Mouse (Mus musculus): ENCODE measurements around the gene Cdk2.

Cdk2 gene

DNA sequence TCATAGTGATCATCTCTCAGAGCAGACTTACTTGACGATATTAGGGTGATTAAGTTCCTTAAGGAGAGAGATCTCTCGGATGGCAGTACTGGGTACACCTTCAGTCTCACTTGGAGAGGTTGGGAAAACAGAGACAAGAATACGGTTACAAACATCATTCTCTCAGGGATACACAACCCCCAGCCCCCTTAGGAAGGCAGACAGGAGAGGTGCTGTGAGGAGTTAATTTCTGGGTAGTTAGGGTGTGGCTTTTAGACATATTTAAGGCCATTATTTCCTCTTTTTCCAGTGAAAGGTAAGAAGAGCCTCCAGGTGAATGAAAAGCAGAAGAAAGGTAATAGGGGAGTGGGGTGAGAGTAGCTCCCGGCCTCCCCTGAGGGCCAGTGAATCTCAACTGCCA lies 936 bp downstream of the Cdk2 start, which contains the start of gene Pmel:
TSS of gene Pmel (plus strand) at position 301 of the 400 bp plus-strand sequence.
- DNase-seq (ENCODE audit: low spot score in 2 of 2) = no peak

DNA sequence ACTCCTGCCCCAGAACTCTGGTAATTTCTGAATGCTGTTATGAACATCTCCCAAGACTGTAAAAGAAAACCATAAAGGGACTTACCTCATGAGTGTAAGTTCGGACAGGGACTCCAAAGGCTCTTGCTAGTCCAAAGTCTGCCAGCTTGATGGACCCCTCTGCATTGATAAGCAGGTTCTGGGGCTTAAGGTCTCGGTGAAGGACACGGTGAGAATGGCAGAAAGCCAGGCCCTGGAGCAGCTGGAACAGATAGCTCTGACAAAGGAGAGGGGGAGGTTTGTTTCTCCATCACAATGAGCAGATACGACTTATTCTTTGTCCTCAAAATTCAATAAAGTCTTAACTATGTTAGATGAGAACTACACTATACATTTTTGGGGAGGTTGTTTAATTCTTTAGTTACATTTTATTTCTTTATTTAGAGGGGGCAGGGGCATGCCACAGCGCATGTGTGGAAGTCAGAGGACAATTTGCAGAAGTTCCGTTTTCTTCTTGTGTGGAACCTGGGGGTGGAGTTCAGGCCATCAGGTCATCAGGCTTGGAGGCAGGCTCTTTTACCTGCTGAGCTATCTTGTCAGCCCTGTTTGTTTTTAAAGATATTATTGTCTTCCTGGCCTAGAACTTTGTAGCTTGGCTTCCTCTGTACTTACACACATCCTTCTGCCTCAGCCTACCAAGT lies 2.4 kb downstream of the Cdk2 start:
- peak in 1 of 2 experiments; percentile 16 for DNase-seq (ENCODE audit: low spot score in 2 of 2)

DNA sequence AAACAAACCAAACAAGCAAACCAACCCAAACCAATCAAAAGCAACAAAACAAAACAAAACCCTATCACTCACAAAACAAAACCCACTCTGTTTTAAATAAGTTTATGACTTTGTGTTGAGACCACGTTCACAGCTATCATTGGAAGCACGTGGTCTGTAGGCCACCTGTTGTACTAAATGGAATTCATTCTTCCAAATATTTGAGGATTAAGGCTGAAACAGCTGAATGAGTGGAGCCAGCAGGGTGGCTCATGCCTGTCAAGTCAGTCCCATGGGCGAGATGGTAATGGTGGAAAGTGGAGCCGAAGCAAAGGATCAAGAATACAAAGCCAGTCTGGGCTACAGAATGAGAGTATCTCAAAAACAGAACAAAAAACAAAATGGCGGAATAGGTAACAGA lies 4.1 kb downstream of the Cdk2 start:
- no peak for DNase-seq (ENCODE audit: low spot score in 2 of 2)

DNA sequence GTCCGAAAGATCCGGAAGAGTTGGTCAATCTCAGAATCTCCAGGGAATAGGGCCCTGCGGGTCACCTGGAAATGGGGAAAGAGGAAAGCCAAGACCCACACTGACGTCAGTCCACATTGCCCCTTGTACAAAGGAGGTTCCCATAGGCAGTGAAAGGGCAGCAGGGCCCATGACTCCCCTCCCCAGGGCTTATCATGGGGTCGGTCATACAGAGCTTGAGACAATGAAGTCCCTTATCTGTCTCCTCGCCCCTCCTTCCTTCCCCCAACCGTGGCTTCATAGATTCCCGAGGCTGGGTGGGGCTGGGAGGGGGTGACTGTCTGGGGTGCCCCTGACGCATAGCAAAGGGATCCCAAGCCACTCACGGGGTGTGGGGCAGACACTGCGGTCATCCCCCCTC lies 5.2 kb downstream of the Cdk2 start:
- DNase-seq (ENCODE audit: low spot score in 2 of 2) = no peak

DNA sequence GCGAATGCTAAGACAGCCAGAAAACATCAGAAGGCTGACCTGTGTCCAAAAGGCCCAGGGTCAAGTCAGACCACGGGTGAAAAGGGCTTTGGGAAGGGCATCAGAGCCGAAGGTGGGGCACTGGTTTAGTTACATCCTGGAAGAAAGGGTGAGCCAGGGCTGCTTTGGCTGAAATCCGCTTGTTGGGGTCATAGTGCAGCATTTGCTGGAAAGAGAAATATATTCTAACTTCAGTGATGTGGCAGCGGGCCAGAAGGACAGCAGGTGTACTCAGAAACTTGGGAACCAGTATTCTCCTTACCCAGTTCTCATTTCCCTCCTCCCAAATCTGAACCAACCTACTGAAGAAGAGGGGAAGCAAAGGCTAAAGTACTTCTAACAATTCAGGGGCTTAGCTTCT lies 5.8 kb downstream of the Cdk2 start:
- no peak for DNase-seq (ENCODE audit: low spot score in 2 of 2)

DNA sequence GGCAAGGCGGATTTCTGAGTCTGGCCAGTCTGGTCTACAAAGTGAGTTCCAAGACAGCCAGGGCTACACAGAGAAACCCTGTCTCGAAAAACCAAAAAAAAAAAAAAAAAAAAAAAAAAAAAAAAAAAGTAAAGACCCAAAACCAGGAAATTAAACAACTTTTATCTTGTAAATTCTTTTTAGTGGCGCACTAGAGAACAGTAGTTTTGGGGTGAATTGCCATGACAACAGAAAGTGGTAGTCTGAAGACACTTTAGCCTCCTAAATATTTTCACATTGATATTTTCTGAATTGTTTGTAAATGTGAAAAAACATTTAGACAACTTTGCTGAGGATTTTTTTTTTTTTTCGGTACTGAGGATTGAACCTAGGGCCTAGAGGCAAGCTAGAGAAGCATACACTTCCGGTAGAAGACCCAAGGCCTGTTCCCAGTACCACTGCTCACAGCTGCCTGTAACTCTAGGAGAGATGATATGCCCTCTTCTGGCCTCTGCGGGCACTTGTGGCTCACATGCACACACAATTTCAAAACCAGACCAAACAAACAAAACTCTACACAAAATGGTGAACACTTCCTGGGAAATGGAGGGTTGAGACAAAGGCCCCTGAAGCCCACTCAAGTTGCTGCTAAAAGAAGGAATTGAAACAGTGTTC lies 7.6 kb downstream of the Cdk2 start:
- no peak for DNase-seq (ENCODE audit: low spot score in 2 of 2)

DNA sequence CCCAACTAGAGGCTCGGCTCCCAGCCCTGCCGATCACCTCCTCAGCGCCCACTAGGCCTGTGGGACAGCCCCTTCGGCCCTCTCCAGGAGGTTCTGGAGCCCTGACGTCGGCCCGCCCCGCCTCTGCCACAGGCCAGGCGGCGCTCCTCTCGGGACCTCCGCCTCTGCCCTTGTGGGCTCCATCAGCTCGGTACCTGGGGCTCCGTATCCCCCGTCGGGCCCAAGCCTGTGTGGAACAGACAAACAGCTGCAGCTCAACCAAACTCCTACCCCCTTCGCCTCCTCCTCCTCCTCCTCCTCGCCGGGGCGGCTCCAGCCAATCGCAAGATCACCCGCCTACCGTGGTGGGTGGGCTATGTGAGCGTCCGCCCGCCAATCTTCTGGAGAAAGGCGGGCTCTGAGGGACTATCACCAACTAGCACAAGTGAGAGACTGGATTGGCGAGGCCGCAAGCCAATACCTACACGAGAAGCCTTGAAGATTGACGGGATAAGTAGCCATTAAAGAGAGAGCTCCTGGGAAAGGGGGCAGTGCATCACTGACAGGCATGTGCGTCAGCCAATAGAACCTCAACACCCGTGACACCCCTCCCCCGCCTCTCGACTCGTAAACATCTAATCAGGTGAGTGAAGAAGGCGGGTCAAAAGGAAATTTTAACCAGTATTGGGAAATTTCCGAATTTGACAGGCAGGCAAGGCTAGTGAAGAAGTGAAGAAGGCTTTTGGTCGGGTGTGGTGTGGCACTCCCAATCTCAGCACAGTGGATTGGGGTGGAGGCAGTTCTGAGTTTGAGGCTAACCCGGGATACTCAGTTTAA lies 8.6 kb downstream of the Cdk2 start, which contains the start of gene Rab5b:
TSS of gene Rab5b (minus strand) at position 273 of the 816 bp plus-strand sequence.
- DNase-seq (ENCODE audit: low spot score in 2 of 2) = peak; percentile 99 to 100

DNA sequence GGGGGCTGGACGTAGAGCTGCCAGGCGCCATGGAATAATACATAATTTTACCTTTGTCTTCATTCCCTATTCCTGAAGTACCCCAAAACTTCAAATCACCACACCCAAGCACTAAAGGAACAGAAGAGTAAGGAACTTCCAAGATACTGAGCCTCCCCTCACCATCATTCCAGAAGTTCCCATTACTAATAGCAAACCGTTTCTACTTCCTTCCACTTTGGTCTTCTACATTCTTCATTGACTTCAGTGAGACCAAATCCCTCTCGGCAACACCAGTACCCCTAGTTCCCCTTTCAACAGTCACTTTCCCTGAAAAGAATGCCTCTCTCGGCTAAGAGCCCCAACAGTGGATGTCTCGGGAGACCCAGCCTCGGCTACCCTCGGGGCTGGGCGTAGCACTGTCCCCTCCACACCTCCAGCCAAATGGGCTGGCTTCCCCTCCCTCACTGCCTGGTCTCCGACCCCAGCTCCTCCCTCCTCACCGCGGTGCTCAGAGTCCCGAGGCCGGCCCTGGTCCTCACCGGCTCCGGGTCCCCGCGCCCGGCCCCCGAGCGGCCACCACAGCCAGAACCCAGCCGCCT lies 9.3 kb downstream of the Cdk2 start:
- no peak for DNase-seq (ENCODE audit: low spot score in 2 of 2)

DNA sequence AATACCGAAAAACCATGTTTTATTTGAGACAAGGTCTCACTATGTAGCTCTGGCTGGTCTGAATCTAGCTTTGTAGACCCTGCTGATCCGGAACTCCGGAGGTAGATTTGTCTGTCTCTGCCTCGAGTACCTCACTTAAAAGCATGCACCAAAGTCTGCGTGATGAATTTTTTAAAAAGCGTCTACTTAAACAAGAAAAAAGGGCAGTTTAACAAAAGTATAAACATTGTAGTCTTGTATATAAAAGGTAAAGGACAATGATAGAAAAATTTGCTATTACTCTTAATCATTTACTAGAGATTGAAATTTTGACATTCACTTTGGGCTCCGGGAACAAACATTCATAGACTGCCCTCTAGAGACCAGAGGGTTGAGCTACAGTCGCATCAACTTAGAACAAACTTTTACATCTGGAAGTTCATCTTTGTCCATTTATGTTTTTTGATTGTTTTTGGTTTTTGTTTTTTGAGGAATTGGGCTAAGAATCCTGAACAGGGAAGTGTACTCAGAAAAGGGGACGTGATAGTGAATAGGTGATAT lies 30.3 kb downstream of the Cdk2 start:
- DNase-seq (ENCODE audit: low spot score in 2 of 2) = peak; percentile 36 to 47

DNA sequence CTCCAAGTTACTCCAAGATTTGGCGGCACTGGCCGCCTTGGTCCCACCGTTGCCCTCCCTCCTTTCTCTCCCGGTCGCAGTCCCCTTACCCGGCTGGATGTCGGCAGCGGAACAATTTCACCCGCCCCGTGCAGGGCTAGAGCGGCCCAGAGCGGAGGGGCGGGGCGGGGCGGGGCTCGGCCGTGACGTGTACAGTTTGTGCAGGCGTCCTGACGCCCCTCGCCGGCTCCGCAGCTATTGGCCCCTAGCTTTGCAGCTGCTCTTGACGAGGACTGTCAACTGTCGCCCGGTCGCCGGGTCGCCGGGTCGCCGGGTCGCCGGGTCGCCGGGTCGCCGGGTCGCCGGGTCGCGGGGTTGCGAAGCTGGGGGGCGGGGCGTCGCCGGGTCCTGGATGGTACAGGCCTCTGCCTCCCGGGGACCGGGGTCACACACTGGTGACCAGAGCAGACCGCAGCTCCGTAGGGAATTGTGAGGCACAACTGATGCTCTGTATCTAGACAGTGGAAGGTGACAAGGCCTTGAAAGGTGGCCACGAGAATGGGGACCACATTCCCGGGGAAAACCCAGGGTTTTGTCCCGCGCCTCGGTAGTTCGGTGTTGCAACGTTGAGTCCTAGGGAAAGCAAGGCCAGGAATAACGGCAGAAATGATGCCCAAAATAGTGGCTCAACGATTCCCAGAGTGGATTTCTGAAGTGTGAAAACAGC lies 30.9 kb downstream of the Cdk2 start, which contains the start of gene Suox:
TSS of gene Suox (minus strand) at position 311 of the 706 bp plus-strand sequence.
- DNase-seq (ENCODE audit: low spot score in 2 of 2) = peak; percentile 83 to 85

DNA sequence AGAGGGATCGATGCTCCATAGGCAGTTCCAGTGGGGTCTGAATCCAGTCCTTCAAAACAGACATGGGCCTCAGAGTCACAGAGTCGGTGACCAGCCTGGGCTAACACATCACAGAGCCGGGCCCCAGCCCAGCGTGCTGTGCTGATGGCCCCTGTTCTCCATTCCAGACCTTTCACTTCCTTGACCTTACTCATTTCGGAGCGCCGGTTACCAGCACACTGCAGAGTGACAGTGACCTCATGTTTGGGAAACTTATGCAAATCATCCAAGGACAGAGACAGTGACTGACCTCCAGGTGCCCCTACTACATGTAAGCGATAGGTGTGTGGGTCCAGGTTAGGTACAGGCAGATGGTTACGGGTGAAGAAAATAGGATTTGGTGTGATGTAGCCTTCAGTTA lies 33.7 kb downstream of the Cdk2 start:
- DNase-seq (ENCODE audit: low spot score in 2 of 2) = no peak

DNA sequence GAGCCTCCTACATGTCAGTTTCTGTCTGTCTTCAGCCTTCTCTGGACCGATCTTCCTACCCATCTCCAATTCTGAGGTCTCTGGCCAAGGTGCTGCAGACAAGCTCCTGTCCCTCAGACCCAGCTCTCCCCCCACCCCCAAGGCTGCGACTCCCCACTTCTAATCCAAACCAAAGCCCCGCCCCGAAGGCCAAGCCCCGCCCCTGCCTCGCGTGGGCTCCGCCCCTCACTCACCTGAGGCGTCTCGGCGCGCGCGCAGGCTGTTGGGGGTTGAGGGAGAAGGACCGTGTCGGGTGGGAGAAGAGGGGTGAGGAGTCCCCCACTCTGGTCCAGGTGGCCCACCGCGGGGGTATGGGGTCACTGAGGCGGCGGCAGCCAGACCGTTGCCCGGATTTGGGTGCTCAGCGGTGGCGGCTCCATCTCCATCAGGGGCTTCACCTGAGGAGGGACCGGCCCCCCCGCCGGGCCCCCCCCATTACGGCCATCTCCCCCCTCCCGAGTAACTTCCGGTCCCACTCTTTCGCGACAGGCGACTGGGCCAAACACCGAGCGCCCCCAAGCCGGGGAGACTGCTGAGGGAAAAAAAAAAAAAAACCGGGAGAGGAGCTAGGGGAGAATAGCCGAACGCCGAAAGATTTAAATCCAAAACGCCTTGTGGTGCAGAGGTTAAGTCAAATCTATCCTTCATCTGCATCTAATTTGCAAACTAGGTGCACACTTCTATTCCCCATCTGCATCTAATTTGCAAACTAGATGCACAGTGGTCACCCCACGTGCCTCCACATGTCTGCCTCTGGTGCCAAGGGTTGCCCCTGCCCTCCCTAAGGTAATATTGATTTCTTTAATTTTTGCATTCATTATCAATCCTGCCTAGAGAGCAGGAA lies 35.8 kb downstream of the Cdk2 start:
- DNase-seq (ENCODE audit: low spot score in 2 of 2) = peak; percentile 38 to 57

DNA sequence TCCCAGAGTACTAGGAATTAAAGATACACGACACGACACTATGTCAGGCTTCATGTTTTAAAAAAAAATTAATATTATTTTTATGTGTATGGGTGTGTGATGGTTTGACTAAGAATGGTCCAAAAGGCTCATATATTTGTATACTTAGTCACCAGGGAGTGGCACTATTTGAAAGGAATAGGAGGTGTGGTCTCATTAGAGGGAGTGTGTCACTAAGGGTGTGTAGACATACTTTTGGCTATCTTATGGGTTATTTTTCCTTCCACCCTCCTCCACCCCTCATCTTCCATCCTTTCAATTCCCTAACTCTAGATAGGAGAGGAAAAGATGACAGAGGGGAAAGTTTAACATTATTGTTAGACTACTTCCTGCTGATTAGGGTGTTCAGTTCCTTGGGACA lies 39.0 kb downstream of the Cdk2 start:
- no peak for DNase-seq (ENCODE audit: low spot score in 2 of 2)

DNA sequence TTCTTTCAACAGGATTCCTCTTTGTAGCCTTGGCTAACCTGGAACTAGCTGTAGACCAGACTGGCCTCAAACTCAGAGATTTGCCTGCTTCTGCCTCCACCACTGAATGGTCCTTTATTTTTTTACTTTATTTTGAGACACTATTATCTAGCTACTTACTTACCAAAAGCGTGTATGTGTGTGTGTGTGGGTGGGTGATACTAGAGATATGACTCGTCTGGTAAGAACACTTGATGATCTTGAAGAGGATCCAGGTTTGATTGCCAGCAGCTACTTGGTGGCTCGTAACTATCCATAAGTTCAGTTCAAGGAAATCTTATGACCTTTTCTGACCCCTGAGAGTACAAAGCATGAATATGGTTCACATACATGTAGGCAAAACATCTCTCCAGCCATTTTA lies 39.5 kb downstream of the Cdk2 start:
- DNase-seq (ENCODE audit: low spot score in 2 of 2) = peak in 1 of 2 experiments; percentile 43

DNA sequence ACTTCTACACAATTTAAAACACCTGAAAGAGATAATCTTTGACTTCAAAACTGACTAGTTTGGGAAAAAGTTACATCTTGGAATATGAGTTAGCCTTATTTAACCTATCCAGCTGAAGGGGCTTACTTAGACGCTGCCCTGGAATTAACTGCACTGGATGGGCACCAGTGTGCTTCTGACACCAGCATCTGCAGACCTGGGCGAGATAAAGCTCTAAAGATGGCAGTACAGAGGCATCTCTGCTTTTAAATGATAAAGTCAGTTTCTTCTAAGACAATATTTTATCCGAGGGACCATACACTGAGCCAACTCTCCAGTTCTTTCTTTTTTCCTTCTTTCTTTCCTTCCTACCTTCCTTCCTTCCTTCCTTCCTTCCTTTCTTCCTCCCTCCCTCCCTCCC lies 40.0 kb downstream of the Cdk2 start:
- peak in 1 of 2 experiments; percentile 23 for DNase-seq (ENCODE audit: low spot score in 2 of 2)

DNA sequence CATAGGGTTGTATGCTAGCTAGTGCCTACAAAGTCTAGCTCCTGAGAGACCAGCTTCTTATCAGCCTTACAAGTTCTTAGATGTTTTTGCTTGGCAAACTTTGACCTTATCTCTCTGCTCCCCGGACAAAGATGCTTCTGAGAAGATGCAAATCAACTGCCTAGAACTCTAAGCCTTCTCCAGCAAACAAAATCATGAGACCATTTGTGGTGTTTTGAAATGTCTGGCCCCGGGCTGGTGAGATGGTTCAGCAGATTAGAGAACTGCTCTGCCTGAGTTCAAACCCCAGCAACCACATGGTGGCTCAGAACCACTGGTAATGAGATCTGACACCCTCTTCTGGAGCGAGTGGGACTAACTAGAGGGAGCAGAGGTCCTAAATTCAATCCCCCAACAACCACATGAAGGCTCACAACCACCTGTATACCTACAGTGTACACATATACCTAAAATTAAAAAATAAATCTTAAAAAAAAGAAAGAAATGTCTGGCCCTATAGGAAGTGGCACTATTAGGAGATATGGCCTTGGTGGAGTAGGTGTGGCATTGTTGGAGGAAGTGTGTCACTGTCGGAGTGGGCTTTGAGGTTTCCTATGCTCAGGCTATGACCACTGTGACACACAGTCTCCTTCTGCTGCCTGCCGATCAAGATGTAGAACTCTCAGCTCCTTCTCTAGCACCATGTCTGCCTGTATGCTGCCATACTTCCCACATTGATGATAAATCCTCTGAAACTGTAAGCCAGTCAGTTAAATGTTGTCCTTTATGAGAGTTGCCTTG lies 41.2 kb downstream of the Cdk2 start:
- DNase-seq (ENCODE audit: low spot score in 2 of 2) = no peak

DNA sequence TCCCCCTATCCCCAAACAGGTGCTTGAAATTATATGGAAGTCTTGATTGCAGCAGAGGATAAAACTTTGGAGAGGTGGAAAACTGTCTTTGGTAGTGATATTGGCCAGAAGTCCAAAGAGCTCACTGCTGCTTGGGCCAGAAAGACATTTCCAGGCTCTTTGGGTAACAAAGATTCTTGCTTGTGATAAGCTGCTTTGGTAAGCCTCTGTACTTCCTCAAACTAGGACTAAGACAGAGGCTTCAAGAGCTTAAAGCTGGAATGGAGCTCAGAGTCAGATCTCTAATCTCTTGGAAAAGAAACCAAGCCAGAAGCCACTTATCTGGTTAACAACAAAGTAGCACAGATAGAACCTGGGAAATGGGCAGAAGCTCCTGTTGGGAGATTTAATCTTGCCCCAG lies 42.4 kb downstream of the Cdk2 start:
- DNase-seq (ENCODE audit: low spot score in 2 of 2) = no peak

DNA sequence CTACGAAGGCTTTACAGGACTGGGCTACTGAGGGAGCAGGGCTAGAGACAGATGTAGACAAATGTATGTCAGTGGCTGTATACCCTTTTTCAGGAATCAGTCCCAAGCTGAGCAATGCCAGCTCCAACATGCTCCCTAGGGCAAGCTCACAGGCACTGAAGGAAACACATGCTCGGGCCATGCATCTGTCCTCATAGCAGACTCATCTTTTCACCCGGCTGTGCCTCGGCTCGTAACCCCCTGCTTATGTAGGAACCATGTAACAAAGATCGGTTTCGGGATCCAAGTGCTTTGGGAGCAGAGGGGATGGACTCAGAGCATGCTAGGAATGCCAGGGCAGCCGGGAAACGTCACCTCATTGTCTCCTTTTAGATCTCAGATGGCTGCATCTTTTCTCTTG lies 45.3 kb downstream of the Cdk2 start:
- DNase-seq (ENCODE audit: low spot score in 2 of 2) = no peak

DNA sequence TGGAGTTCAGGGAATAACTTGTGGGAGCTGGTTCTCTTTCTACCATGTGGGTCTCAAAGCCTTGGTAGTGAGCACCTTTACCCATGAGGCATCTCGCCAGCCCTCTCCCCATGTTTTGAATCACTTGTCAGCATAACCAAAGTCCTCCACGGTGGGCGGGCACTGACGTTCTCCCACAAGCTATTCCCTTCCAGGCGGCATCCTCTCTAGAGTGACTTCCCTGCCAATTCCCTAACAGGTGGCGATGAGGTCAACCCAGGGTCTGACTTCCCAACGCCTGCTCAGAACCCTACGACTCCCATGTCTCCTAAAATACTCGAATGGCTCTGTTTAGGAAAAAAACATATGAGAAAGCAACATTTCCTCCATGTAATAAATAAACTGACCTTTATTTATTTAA lies 47.0 kb downstream of the Cdk2 start:
- no peak for DNase-seq (ENCODE audit: low spot score in 2 of 2)
